Mouse (Mus musculus) retina, postnatal 7 days (tissue): Measurements from ENCODE around the gene Actr2.
"Not testable (repeated sequence)": the region's sequence is repeated elsewhere in the genome, so short reads cannot be mapped to it uniquely, and the experiment has no call there.

Source experiments
- DNase-seq: peaks from one replicate; pipeline ENCODE4 v3.0.0-alpha.2; 2012; ENCODE audit warnings: low read depth, low spot score

Actr2 gene

GRCm38 (mm10) chr11:20112741-20113480, at the start of gene Actr2:
Gene Actr2 (minus strand): TSS chr11:20112913.
- peak; percentile 96 for DNase-seq

- DNase-seq, result no peak
Measured at GRCm38 (mm10) chr11:20158879-20159278, 46.2 kb upstream of the Actr2 start.

- DNase-seq, result not testable (repeated sequence)
Measured at GRCm38 (mm10) chr11:20153542-20153941, 40.8 kb upstream of the Actr2 start.

GRCm38 (mm10) chr11:20152107-20152901, 39.6 kb upstream of the Actr2 start:
- no peak for DNase-seq

- no peak for DNase-seq
Measured at GRCm38 (mm10) chr11:20151290-20151689, 38.6 kb upstream of the Actr2 start.

- DNase-seq, result no peak
Measured at GRCm38 (mm10) chr11:20149936-20150335, 37.2 kb upstream of the Actr2 start.

- no peak for DNase-seq
Measured at GRCm38 (mm10) chr11:20145383-20145782, 32.7 kb upstream of the Actr2 start.

- no peak for DNase-seq
Measured at GRCm38 (mm10) chr11:20144536-20145263, 32.0 kb upstream of the Actr2 start.

GRCm38 (mm10) chr11:20143687-20144086, 31.0 kb upstream of the Actr2 start:
- not testable (repeated sequence) for DNase-seq

- no peak for DNase-seq
Measured at GRCm38 (mm10) chr11:20142516-20142915, 29.8 kb upstream of the Actr2 start.

- no peak for DNase-seq
Measured at GRCm38 (mm10) chr11:20140286-20140685, 27.6 kb upstream of the Actr2 start.

GRCm38 (mm10) chr11:20139711-20140110, 27.0 kb upstream of the Actr2 start:
- DNase-seq, result no peak

GRCm38 (mm10) chr11:20138498-20139208, 25.9 kb upstream of the Actr2 start:
- no peak for DNase-seq

- no peak for DNase-seq
Measured at GRCm38 (mm10) chr11:20137872-20138271, 25.2 kb upstream of the Actr2 start.

- DNase-seq, result no peak
Measured at GRCm38 (mm10) chr11:20136314-20136713, 23.6 kb upstream of the Actr2 start.

GRCm38 (mm10) chr11:20134869-20135268, 22.2 kb upstream of the Actr2 start:
- not testable (repeated sequence) for DNase-seq

- DNase-seq, result no peak
Measured at GRCm38 (mm10) chr11:20133721-20134120, 21.0 kb upstream of the Actr2 start.

- peak; percentile 49 for DNase-seq
Measured at GRCm38 (mm10) chr11:20132955-20133562, 20.3 kb upstream of the Actr2 start.

GRCm38 (mm10) chr11:20126673-20127516, 14.2 kb upstream of the Actr2 start:
- DNase-seq, result no peak

- no peak for DNase-seq
Measured at GRCm38 (mm10) chr11:20125423-20125822, 12.7 kb upstream of the Actr2 start.
